Mouse (Mus musculus) C2C12 (cell line): ENCODE results near the gene Cul7.

Source experiments
- CTCF ChIP-seq: IDR thresholded peaks from one replicate; pipeline ENCODE4 v1.5.1; 2011; ENCODE audit not compliant: control insufficient read depth, insufficient read depth, insufficient read length
- USF1 ChIP-seq: IDR thresholded peaks from one replicate; pipeline ENCODE4 v1.6.1; 2011; ENCODE audit warnings: low read depth, mild to moderate bottlenecking, control low read depth, moderate library complexity

GRCm38 (mm10) chr17:46661981-46662380, 11.8 kb downstream of the Cul7 start:
- TF ChIP-seq CTCF (no peak), USF1 (no peak)
